Mouse (Mus musculus) liver, adult 2 months (tissue): ENCODE measurements around the gene Nmb. TPM values are rescaled to one million over a fixed set of nuclear protein-coding genes. Genes with fewer than 3 reads are reported as not detected.

Experiments used
- DNase-seq: peaks from one replicate; pipeline ENCODE4 v3.0.0-alpha.2; 2011; ENCODE audit warnings: low read depth, low spot score; ENCODE audit errors: extremely low read depth
- H3K27ac ChIP-seq: fragments of 200-500 bp; replicated peaks from 2 replicates; pipeline ENCODE4 v1.5.1; 2012; ENCODE audit warnings: low read depth, mild to moderate bottlenecking, control low read depth, inconsistent platforms, low read length; ENCODE audit not compliant: insufficient read depth
- H3K27me3 ChIP-seq: fragments of 200-500 bp; 2 replicates; pipeline ENCODE4 v1.6.1; 2012; ENCODE audit warnings: mild to moderate bottlenecking, moderate library complexity, low read length, inconsistent platforms; ENCODE audit not compliant: control insufficient read depth, insufficient read depth
- H3K36me3 ChIP-seq: fragments of 200-500 bp; 2 replicates; pipeline ENCODE4 v1.6.1; 2012; ENCODE audit warnings: low read length, inconsistent platforms; ENCODE audit not compliant: control insufficient read depth, insufficient read depth
- H3K4me1 ChIP-seq: fragments of 200-500 bp; 2 replicates; pipeline ENCODE4 v1.6.1; 2011; ENCODE audit warnings: low read length; ENCODE audit not compliant: control insufficient read depth, insufficient read depth
- H3K4me3 ChIP-seq: fragments of 200-500 bp; 2 replicates; pipeline ENCODE4 v1.5.1; 2011; ENCODE audit warnings: low read depth, mild to moderate bottlenecking, control low read depth, low read length, moderate library complexity; ENCODE audit not compliant: insufficient read depth
- H3K79me2 ChIP-seq: fragments of 200-500 bp; 2 replicates; pipeline ENCODE4 v1.6.1; 2012; ENCODE audit warnings: inconsistent platforms, mild to moderate bottlenecking, low read length, moderate library complexity; ENCODE audit not compliant: control insufficient read depth, insufficient read depth
- H3K9ac ChIP-seq: fragments of 200-500 bp; 2 replicates; pipeline ENCODE4 v1.6.1; 2012; ENCODE audit warnings: low read depth, mild to moderate bottlenecking, control low read depth, inconsistent platforms, low read length
- CTCF ChIP-seq: fragments of 200-500 bp; IDR thresholded peaks from 2 replicates; pipeline ENCODE4 v1.5.1; 2011; ENCODE audit warnings: low read depth, low read length, control low read depth
- POLR2A ChIP-seq: fragments of 200-500 bp; IDR thresholded peaks from 2 replicates; pipeline ENCODE4 v1.6.1; 2011; ENCODE audit warnings: low read length, control low read depth; ENCODE audit not compliant: insufficient read depth; ENCODE audit errors: extremely low read depth
- WGBS: fragments of 180-500 bp; shearing (Covaris S2); methylation state at CpG from one replicate; pipeline ENCODE4 v1.1.7; 2018; 5-methylcytosine and 5-hydroxymethylcytosine counted together
- polyA plus RNA-seq: library from polyadenylated mRNA; depleted of rRNA; stranded (reverse); fragments of >200 nt; gene quantifications from 2 replicates; pipeline ENCODE4 v1.2.3, GENCODE M21; 2012
- total RNA-seq: library from RNA; depleted of rRNA; stranded (reverse); fragments of >200 nt; gene quantifications from 2 replicates; pipeline ENCODE4 v1.2.3, GENCODE M21; 2014

Nmb gene
- total and polyA plus RNA-seq, 2 experiments: 0.65 to 1.7 TPM

- no peak for DNase-seq
- H3K4me1 ChIP-seq: no peaks in the 10 kb centered on the region; the same call in 1 of the 2 replicates
- H3K9ac ChIP-seq: no peak overlapping the region
Measured at GRCm38 (mm10) chr7:80889021-80889511, 15.8 kb downstream of the Nmb start.

GRCm38 (mm10) chr7:80888595-80888994 lies 16.3 kb downstream of the Nmb start:
- no peak for DNase-seq
- 82% methylated on average over 7 of the region's 7 CpGs for WGBS

More at GRCm38 (mm10) chr7:80889021-80889511, 15.8 kb downstream of the Nmb start:
- 65% methylated on average over 9 of the region's 9 CpGs for WGBS
- Histone ChIP-seq H3K4me3 (no peak overlapping the region), H3K27me3 (no peaks in the 10 kb centered on the region), H3K27ac (no peak overlapping the region), H3K36me3 (peaks cover 12% of the 10 kb centered on the region; the same call in 1 of the 2 replicates), H3K79me2 (no peaks in the 10 kb centered on the region)
- TF ChIP-seq CTCF (no peak), POLR2A (no peak)

GRCm38 (mm10) chr7:80885666-80886065 lies 19.2 kb downstream of the Nmb start:
- Histone ChIP-seq H3K27me3 (no peaks in the 10 kb centered on the region), H3K4me3 (no peak overlapping the region), H3K36me3 (no peaks in the 10 kb centered on the region), H3K9ac (no peak overlapping the region), H3K27ac (no peak overlapping the region), H3K4me1 (no peaks in the 10 kb centered on the region; the same call in 1 of the 2 replicates), H3K79me2 (no peaks in the 10 kb centered on the region)
- TF ChIP-seq POLR2A (no peak), CTCF (peak; percentile 40)
- peak; percentile 20 for DNase-seq
- WGBS: 35% methylated on average over 1 of the region's 1 CpGs

More at GRCm38 (mm10) chr7:80888595-80888994, 16.3 kb downstream of the Nmb start:
- H3K27ac ChIP-seq: no peak overlapping the region
- peaks cover 12% of the 10 kb centered on the region; the same call in 1 of the 2 replicates for H3K36me3 ChIP-seq
- no peak overlapping the region for H3K9ac ChIP-seq
- H3K4me3 ChIP-seq: no peak overlapping the region
- H3K79me2 ChIP-seq: no peaks in the 10 kb centered on the region
- H3K27me3 ChIP-seq: no peaks in the 10 kb centered on the region
- TF ChIP-seq POLR2A: no peak
- TF ChIP-seq CTCF: no peak
- H3K4me1 ChIP-seq: no peaks in the 10 kb centered on the region; the same call in 1 of the 2 replicates

GRCm38 (mm10) chr7:80882830-80883505 lies 21.9 kb downstream of the Nmb start:
- H3K27me3 ChIP-seq: no peaks in the 10 kb centered on the region
- no peaks in the 10 kb centered on the region for H3K79me2 ChIP-seq
- 5% methylated on average over 14 of the region's 14 CpGs for WGBS
- H3K4me1 ChIP-seq: no peaks in the 10 kb centered on the region
- no peak for TF ChIP-seq POLR2A
- TF ChIP-seq CTCF: peak; percentile 69
- peak overlapping the region; percentile 30 for H3K9ac ChIP-seq
- peak overlapping the region; percentile 20 for H3K4me3 ChIP-seq
- H3K27ac ChIP-seq: peak overlapping the region; percentile 46
- no peaks in the 10 kb centered on the region for H3K36me3 ChIP-seq
- peak; percentile 100 for DNase-seq

GRCm38 (mm10) chr7:80875727-80876126 lies 29.1 kb downstream of the Nmb start:
- Histone ChIP-seq H3K4me1 (peaks cover 5% of the 10 kb centered on the region), H3K9ac (no peak overlapping the region), H3K4me3 (no peak overlapping the region), H3K79me2 (no peaks in the 10 kb centered on the region), H3K27me3 (no peaks in the 10 kb centered on the region), H3K27ac (no peak overlapping the region), H3K36me3 (peaks cover 12% of the 10 kb centered on the region)
- no peak for TF ChIP-seq CTCF
- no peak for TF ChIP-seq POLR2A
- WGBS: 92% methylated on average over 37 of the region's 37 CpGs
- DNase-seq: no peak

- H3K36me3 ChIP-seq: peaks cover 14% of the 10 kb centered on the region
- no peak overlapping the region for H3K4me3 ChIP-seq
- WGBS: 95% methylated on average over 2 of the region's 2 CpGs
- TF ChIP-seq CTCF: no peak
- no peak for TF ChIP-seq POLR2A
- peaks cover 5% of the 10 kb centered on the region for H3K4me1 ChIP-seq
- no peak for DNase-seq
- H3K27ac ChIP-seq: peak overlapping the region; percentile 50; the same call in 1 of the 2 replicates
- H3K79me2 ChIP-seq: no peaks in the 10 kb centered on the region; the same call in 1 of the 2 replicates
- no peaks in the 10 kb centered on the region for H3K27me3 ChIP-seq
- no peak overlapping the region for H3K9ac ChIP-seq
Measured at GRCm38 (mm10) chr7:80873631-80874030, 31.2 kb downstream of the Nmb start.
